Mouse (Mus musculus): ENCODE data around the gene Hrh2.
A peak's percentile ranks its signal among the peaks of the same experiment; 100 is the strongest.

The Hrh2 gene

DNA sequence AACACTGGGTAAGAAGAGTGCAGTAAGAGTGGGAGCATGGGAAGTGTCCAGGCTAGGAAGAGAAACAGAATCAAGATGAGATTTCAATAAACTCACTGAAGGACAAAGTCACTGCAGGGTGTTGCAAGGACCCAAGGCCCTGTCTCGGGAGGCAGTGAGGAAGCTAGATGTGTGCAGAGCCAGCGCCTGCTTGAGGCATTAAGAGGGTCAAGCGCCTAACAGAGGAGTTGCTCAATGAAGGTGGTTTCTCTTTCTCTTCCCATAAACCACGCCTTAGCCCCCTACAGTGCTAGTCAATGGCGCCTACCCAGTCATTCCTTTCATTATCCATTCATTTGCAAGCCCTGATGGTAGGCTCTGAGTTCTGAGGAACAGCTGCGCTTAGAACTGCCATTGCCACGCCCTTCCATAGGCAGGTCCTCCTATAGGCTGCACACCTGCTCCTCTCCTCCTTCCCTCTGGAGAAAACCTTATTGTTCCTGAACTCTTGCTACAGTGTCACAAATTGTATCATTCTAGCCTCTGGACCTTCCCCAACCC, 23.9 kb downstream of the Hrh2 start:
- no peak for DNase-seq (ENCODE audit: low spot score)

DNA sequence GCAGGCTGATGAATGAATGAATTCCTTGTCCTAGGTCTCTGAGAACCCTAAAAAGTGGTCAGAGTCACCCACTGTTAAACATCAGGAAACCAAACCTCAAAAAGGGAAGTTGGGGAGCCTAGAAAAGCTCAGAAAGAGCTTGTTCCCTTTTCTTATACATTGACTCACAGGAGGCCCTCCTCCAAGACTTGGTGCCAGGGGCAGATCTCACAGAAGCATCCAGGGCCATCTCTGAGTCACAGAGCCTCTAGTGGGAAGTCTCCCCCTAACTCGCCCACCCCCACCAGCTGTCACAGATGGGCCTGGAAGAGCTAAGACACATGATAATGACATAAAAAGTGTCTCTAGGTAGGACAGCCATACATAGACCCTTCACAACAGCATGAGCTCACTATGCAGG, 26.4 kb downstream of the Hrh2 start:
- DNase-seq (ENCODE audit: low spot score): peak; percentile 5

DNA sequence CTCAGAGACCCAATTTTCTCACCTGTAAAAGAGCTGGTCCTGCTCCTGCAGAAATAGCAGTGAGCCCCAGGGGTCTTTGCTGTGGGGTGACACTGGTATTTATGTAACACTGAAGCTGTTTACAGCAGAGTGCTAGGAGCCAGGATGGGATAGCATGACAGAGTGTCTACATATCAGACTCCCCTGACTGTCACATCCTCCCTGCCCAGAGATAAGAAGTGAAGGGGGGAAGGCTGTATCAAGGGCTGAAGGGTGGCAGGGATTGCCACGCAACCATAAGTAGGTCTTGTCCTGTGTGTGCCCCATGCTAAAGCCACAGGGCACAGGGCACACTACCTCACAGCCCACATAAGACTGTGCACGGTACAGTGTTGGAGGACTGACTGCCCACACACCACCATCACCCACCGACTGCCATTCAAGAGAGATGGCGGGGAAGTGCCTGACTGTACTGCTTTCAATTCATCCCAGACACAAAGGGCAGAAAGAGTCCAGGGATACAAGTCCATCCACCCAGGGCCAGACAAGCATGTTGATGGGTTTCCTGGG, 29.8 kb downstream of the Hrh2 start:
- DNase-seq (ENCODE audit: low spot score): no peak

DNA sequence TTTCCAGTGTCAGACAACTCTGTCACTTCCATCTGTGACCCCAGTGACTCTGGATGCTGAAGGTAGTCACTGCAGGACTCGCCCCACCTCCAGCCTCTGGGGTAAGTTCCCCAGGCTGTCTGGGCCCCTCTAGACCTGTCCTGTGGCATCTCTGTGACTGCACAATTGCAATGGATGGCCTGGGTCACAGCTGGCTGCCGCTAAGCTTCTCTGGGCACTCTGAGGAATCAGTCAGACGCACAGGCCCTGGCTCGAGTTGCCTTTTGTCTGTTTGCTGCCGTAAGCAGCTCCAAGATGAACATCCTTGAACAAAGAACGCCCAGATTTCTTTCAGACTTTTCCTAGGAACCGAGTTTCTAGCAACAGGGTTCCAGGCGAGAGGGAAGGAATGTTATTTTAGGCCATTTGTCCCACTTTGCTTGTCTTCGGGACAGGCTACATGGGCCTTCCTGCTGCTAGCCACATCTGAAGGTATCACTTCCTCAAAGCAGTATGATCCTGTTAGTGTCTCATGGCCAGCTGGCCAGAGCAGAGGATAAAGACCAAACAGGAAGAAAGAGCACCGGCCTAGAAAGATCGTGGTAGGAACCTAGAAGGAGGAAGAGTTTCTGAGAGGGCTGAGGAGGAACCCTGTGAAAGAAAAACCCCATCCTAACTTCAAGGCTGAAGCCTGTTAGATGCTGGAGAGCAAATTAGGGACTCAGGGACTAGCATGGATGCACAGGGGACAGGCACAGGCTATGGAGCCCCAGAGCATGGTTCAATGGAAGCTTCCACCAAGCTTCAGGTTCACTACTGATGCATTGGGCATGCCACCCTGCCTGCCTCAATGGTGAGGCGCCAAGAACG, 31.2 kb downstream of the Hrh2 start:
- no peak for DNase-seq (ENCODE audit: low spot score)

DNA sequence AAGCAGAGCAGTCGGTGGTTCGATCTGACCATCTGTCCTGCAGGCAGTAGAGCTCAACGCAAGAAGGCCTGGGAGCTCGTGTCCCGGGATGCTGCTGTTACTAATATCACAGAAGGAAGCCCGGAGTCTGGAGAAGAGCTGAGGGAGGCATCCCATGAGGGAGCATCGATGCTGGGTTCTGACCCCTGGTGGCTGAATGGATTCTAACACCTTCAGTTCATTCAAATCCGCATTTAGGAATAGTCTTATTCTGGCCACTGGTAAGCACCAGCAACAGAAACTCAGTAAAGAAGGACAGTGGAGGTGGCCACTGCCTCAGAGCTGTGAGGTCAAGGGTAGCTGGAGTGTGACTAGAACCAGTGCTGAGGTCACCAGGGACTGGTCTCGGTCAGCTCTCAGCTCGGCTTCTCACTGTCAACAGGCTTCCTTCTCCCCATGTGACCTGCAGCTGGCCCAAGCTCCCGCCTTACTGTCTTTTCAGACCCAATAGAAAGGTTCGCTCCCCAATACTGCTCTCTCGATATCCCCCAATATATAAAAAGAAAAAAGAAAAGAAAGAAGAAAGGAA, 36.1 kb downstream of the Hrh2 start:
- DNase-seq (ENCODE audit: low spot score): no peak

DNA sequence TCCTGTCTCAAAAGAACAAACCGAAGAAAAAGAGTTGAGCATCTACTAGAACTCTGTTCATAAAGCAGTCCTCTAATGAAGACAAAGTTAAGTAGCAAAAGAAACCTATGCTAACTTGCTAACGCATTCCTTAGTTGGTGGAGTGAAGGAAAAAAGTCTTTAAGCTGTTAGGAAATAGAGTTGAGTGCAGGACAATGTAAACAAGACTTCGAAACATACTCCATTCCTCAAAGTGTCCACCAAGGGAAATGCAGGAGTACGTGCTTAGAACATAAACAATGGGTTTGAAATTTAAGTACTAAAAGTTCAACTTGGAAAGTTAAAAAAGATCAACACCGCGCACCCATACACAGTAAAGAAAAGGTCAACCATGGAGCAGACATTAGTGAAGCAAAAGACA, 38.2 kb downstream of the Hrh2 start:
- DNase-seq (ENCODE audit: low spot score): no peak

DNA sequence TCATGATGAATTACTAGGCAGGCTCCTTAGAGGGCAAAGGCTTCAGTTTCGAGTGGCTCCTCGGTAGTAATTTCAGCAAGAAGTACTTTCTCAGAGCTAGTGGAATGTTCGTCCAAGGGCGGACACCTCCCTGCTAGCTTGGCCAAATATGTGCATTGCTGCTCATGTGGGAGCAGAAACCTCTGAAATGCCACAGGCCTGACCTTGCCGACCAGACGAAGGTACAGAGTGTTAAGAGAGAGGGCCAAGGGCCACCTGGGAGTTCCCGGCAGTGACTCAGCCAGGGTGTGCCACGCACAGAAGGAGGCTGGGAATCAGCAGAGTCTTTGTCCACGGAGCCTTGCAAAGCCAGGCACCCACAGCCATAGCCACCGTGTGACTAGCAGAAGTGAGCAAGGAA, 39.9 kb downstream of the Hrh2 start:
- DNase-seq (ENCODE audit: low spot score): no peak

DNA sequence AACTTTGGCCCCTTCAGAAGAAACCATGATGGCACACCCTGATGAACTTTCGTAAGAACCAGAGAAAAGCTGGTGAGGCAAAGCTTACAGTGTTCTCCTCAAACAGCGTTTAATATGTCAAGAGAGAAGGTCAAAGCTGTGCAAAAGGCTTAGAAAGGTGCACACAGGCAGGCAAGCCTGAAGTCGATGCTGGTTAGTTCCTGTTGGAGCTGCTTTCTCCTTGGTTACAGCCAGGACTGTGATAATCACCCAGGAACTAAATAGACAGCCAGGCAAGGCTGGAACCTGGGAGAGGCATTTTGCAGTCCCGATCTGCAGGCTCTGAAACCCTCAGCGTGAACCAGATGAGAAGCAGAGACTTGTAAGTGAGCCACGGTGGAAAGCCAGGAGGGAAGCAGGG, 45.6 kb downstream of the Hrh2 start:
- DNase-seq (ENCODE audit: low spot score): no peak

DNA sequence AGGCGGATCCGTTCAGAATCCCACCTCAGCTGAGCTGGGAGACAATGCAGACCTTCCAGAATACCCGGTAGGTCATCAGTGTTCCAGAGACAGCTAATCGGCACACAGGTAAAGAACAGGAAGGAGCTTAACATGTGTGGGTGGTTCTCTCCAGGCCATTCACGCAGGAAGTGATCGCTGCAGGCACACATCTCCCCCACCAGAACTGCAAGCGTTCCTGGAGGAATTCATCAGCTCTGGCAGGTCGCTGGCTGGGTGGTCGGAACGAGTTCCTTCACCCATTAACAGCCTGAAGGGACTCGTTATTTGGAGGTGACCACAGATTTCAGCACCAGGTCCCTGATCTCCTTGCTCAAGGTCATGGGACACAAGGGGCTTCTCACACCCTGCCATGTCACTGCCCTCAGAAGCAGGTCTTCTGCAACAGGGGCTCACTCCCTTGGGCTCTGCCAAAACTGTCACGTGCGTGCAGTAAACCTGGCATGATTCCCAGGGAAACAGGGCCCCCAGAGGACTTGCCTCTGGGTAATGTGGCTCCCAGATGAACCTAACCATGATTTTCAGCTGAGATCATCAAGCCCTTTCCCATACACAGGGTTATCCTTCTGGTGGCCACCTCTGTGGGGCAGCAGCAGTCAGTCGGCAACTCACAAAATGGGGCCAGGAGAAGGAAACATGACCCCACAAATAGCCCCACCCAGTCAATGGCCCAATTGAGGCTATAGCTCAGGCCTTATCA, 46.8 kb downstream of the Hrh2 start:
- no peak for DNase-seq (ENCODE audit: low spot score)

DNA sequence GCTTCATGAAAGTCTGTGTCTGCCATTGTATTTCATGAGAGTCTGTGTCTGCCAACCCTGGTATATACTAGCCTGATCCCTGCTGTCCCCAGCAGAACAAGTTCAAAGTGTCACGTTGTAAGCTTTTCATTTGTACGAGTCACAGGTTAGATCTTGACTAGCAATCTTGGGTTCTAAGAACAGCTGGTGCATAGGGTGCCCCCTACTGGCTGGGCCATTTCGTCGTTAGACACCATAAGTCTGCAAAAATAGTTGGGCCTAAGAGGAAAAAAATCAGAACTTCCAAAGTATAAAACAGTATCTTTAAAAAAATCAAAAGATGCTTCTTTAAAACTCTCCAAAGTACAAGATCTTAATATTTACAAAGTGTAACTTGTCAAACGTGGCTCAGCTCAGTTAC, 50.5 kb downstream of the Hrh2 start:
- no peak for DNase-seq (ENCODE audit: low spot score)

DNA sequence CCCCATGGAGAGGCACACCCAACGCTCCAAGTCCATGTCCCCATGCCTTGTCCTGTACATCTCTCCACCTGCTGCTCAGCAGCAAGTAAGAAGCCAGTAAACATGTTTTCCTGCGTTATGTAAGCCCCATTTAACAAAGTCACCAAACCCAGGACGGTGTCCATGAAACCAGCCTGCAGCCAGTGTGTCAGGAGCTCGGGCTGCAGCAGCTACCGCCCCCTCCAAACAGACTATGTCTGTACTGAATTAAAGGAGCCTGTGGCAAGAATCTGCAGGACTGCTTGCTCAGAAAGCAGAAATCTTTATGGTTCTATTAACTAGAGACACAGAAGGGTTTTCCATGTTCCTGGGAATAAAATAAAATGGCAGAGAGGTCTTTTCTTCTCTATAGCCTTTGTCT, 53.3 kb downstream of the Hrh2 start:
- DNase-seq (ENCODE audit: low spot score): no peak

DNA sequence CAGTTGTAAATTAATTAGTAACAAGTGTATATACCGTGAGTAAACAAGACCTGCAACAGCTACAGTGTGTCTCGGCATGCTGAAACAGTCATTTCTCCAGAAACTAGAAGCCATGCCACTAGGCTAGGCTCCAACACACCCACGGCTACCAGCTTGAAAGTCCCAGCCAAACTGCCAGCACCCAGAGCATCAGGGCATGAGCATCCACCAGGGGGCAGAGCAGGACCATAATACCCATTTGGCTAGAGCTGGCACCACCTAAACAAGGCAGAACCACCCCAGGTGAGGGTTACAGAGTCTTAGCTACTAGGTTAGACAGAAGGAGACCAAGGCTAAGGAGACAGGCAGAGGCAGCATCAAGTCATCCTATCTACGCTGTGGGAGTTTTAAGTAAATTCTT, 55.6 kb downstream of the Hrh2 start:
- peak; percentile 29 for DNase-seq (ENCODE audit: low spot score)

DNA sequence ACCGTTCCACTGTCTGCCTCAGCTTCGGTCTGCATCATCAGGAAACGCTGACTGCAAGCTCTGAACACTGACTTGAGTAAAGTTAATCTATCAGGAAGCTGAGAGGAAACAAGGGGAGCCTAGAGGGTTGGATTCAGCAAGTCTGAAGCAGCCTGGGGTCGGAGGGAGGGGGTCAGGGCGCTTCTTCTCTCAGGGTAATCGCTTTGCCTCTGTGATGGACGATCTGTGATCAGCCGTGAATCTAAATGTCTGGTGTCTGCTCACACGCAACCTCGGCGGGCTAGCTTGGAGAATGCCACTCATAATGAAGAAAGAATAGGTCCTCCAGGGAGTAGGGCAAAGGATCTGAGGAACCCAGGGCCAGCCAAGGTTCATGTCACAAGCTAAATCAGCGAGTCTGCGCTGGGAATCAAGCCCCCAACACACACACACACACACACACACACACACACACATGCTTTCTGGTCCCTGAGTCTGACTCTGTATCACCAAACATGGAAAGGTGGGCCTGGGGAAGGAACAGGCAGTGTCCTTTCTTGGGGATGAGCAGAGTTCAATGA, 56.6 kb downstream of the Hrh2 start:
- DNase-seq (ENCODE audit: low spot score): no peak

DNA sequence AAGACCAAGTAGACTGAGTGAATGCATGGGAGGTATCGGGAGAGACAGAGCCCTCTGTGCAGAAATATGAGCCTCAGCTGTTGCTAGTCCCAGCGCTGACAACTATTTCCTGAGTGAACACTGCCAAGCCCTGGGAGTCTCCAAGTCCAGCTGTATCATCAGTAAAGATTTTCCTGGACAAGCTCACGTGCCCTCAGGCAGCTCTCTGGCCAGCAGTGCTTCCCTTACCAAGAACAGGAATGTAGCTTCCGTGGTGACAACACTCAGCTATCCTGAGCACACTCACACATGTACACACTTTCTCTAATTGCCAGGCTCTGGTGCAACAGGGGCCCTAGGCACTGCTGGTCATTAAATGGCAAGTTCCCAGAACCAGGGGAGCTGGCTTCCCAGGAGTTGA, 57.1 kb downstream of the Hrh2 start:
- DNase-seq (ENCODE audit: low spot score): no peak

DNA sequence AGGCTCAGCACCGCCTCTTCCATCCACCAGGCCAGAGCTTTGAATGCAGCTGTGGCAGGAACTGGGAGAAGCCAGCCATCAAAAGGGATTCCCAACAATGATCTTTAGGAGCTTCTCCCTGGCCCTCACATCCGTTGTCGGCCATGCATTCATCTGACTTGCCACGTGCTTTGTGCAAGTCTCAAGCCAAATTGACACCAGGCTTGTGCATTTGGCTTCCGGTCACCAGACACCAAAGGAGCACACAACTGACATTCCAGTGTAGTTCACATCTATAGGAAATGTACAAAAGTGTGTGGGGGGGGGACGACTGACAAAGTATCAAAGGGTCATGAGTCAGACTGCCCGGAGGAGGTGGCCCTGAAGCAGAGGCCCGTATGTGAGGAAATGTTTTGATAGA, 58.4 kb downstream of the Hrh2 start:
- no peak for DNase-seq (ENCODE audit: low spot score)

DNA sequence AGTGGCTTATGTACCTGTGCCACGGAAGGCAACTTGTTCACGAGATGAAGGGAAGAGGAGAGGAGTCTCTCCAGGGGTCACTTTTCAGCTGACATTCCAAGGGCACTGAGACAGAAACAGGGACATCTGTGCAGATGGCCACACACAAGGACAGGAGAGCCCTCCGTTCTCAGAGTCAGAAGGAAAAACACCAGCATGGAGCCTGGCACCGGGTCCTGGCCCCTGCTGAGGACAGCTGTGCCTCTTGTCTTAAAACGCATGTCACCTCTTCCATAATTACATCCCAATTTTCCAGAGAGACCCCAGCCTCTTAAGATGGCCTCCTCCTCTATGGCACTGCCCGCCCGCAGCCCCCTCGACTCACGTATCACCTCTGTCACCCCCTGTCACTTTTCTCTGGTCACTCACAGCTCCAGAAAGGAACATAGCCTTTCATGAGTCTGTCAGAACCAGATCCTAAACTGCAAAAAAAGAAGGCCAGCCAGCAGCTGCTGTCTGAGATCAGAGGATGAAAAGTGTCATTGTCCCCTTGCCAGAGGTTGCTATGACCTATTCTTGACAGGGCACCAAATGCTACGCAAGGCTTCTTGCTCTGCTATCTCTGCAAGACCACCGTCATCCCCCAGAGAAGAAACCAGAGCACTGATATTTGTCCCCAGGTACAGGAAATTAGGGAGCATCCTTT, 59.8 kb downstream of the Hrh2 start:
- DNase-seq (ENCODE audit: low spot score): no peak

DNA sequence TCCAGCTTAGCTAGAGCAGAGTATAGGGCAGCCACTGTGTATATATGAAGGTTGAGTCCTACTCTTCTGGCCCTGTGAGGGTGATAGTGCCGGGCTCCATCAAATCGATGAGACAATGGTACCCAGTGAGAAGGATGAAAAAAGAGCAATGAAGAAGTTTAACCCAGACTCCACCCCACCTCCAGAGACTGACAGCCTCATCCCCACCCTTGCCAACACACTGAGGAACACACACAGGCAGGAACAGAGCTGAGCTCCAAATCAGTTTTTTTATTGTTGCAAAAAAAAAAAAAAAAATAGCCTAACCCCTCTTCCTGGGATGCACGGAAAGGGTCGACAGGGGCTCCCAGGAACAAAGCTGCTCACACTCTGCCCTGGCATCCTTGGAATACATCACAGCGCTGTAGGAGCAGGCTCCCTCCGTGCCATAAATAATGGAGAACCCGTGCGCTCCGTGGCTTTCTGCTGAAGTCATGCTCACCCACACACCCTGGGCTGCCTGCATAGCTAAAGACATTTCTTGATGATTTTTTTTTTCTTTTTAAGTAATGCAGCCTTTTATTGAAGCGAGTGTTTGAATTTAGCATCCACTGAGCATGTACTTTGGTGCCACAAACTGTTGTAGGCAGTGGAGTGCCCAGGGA, 65.8 kb downstream of the Hrh2 start:
- DNase-seq (ENCODE audit: low spot score): no peak

DNA sequence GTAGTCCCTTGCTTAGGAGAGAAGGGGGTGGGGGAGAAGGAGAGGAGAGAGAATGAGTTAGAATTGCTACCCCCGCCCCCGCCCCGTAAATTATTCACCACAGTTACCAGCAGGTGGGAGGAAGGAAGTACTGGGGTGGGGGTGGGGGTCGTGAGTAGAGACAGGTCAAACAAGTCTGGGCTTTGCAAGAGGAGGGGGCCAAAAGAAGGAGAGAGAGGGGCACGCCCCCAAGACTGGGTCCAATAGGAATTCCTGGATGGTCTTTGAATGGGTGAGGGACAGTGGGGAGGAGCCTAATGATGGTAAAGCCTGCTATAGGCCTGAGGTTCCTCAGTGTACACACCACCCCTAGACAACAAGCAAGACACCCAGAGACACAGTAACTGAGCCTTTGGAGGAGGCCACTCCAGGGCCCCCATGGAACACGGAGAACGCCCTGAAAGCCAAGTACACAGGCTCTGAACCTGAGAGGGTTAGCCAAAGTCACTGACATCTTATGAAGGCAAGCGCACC, 66.4 kb downstream of the Hrh2 start:
- DNase-seq (ENCODE audit: low spot score): no peak

DNA sequence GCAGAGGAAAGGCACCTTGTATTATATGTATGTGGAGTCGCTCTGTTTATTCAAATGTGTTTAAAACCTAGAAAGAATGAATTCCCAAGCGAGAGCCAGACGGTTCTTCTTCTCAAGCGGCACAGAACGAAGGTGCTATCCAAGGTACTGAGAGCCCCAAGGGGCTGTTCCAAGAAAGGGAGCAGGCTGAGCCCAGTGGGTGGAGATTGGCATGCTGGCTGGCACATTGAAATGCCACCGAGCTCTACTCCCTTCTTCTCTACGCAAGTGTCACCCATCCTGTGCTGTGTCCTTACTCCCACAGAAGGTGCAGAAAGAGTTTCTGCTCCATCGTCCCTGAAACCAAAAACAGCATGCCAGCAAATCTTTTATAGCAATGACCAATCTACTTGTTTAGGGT, 68.4 kb downstream of the Hrh2 start:
- no peak for DNase-seq (ENCODE audit: low spot score)

DNA sequence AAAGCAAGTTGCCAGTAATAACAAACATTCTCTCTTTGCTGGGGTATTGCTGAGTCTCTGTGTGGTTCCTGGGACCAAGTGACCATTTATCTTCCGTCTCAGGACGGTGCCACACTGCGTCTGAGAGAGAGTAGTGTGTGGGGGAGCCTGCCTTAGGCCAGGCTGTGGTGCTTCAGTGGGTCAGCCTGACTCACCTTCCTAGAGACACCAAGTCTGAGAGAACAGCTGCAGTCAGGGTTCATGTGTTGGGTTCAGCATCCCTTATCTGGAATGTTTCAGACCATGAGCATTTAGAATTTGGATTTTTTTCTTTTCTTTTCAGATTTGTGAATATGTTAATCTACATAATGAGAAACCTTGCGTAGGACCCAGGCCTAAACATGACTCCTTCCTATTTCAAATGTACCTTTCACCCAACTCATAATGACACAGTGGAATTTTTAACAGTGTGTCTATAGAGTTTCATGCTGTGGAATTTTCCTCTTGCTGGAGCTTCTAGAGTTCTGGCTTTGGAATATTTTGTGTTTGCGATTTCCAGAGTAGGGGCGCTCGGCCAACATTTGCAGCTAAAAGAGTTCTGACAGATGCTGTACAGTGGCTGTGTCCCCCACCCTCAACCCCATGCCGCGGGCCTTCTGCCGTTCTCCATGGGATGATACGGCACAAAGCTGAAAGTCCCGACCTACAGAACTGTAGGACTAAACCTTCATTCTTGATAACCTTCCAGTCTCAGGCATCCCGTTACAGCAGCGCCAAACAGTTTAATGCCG, 71.0 kb downstream of the Hrh2 start:
- no peak for DNase-seq (ENCODE audit: low spot score)

All from c-Kit-positive CD71-positive TER-119-positive erythroid progenitor cells, embryonic 14.5 days (primary cell).